Mouse (Mus musculus) T-helper 2 cell (primary cell): ENCODE data around the gene Gstp2.

ENCODE experiments used
- in situ Hi-C: fragments of 300-600 bp; cut with MboI, MseI; formaldehyde crosslinking; loops from one replicate; pipeline ENCODE4 v1.15.1; 2025; ENCODE audit warnings: high pct_unique_total_duplicates

Gene Gstp2

DNA sequence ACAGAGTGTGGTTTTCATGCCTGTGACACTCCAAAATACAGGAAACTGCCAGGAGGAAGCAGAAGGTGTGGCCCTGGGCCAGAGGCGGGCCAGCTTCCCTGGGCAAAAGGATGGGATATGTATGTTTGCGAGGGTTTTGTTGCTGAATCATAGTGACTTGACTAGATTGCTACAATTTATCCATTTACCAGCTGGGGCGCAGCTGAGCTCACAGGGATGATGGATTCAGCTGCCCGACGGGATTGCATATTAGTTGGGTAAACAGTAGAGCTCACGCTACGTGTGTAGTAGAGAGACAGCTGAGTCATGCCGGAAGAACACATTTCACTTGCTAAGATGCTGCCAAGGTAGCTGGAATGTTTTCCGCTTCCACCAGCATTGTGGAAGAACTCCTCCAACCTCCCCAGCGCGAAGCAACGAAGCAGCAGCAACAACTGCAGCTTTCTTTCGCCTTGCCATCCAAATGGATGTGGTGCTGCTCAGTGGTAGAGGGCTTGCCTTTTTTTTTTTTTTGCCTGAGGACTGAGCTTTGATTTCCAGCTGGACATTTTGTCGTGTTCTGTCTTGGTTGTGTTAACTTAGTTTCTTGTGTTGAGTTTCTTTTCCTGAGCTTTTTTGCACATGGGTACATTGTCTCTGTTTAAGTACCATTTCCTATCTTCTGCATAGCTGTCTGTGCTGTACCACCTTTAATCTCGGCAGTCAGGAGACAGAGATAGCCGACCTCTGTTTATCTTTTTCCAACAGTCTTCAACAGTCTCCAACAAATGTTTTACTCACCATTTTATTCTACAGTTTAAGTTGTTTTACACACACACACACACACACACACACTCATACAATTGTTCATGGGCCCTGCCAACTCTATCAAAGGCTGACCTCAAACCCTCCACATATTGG is at the start of gene Gstp2:
TSS of gene Gstp2 (minus strand) at position 58 of the 900 bp plus-strand sequence.
- in situ Hi-C loops: no loop called here

DNA sequence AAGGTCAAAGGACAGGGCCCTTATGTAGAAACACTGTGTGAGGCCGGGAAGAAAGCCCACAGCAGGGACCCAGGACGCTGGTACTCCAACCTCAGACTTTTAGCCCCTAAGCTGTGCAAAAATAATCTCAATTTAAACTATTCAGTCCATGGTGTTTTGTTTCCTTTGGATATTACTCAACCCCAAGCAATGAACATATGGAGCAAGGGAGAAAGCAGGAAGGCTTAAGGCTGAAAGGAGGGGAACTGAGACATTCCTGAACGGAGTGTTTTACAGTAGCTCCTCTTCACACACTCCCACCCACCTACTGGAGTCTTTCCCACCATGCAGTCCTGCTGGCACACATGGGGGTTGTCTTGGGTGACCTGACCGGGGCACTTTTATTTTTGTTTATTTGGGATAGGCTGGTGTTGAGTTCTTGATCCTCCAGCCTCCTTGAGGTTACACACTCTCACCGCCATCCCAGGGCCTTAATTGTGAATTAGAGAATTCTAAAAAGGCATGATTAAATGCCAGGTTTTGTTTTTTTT is 49.0 kb upstream of the Gstp2 start:
- in situ Hi-C loops: loop anchor here (5.0 kb wide), 2 partner anchors 38 to 47 kb away; partner anchors contain the start of genes Cabp4 and Gstp3

DNA sequence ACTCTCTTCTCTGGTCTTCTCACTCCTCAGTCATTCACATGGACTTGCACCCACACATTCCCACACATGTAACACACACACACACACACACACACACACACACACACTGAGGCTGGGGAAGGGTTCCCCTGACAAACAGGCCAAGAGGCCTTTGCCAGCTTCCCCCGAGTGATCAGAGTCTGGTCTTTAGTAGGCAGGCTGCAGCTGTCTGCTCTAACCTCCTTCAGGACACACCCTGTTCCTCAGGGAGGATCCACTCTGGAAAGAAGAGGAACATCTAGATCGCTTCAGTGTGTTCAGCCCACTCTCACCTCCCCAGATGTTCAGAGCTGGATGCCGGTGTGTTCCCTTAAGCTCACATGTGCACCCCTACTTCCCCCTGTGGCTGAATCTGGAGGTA is 48.5 kb upstream of the Gstp2 start:
- in situ Hi-C loops: loop anchor here (5.0 kb wide), 1 partner anchor 37 kb away; the partner anchor contains the start of gene Gstp3

DNA sequence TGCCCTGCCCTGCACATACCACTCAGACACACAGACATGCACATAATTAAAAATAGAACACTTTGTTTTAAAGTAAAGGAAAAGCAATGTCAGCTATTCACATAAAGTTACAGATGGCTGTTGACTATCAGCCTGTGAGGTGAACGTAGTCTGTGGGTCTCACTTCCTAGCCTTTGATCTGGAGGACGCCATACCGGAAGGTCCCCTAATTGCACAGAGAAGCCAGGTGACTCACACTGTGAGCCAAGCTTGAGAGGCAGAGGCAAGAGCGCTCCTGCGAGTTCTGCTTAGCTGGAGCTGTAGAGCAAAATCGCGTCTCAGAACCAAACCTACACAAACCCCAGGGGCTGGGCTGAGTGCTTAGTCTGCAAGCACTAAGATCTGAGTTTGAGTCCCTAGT is 47.9 kb upstream of the Gstp2 start:
- in situ Hi-C loops: loop anchor here (5.0 kb wide), 1 partner anchor 36 kb away; the partner anchor contains the start of gene Gstp3

DNA sequence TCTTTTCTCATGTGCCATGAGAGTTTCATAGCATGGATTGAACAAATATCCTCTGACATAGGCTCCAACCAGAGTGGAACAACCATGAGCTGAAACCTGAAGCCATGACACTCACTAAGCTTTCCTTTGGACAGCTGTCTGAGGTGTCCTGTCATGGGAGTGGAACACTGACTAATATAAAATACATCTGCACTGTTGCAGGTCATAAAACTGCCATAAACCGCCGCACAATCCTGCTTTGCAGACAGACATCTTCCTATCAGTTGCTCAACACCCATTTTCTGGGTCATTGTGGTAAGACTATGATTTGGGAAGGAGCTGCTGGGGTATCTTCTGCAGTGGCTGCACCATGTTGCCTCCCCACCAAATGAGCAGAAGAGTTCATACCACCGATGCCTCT is 46.9 kb upstream of the Gstp2 start:
- in situ Hi-C loops: loop anchor here (5.0 kb wide), 1 partner anchor 35 kb away; the partner anchor contains the start of gene Gstp3

DNA sequence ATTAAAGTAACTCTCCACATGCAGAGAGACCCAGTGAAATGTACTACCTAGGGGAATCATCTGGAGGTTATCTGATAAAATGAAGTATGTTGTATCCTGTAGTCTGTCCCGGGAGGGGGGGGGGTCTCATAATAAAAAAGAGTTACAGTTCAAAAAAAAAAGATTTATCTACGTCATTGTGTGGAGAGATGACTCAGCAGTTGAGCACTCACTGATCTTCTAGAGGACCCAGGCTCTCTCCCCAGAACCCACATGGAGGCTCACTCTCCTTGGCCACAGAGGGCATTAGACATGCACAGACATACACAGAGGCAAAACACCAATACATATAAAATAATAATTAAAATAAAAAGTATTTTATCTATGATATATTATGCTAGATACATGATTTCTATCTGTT is 45.6 kb upstream of the Gstp2 start:
- in situ Hi-C loops: loop anchor here (5.0 kb wide), 1 partner anchor 34 kb away; the partner anchor contains the start of gene Gstp3

DNA sequence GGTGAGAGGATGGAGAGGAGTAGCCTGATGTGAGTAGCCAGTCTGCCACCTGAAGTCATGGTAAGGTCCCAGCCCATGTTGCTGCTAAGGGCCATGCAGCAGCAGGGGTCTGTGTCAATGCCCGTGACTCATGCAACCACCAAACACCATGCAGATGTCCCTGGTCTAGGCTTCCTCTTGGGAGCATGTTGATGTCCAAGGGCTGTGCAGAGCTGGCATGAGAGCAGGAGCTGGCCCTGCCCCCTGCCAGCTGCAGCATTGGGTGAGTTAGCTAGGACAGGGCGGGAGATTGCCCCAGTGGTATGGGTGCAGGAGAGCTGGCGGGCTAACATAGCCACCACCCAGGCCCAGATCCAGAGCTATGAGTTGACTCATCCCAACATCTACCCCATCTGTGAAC is 44.6 kb upstream of the Gstp2 start:
- in situ Hi-C loops: loop anchor here (5.0 kb wide), 1 partner anchor 33 kb away; the partner anchor contains the start of gene Gstp3

DNA sequence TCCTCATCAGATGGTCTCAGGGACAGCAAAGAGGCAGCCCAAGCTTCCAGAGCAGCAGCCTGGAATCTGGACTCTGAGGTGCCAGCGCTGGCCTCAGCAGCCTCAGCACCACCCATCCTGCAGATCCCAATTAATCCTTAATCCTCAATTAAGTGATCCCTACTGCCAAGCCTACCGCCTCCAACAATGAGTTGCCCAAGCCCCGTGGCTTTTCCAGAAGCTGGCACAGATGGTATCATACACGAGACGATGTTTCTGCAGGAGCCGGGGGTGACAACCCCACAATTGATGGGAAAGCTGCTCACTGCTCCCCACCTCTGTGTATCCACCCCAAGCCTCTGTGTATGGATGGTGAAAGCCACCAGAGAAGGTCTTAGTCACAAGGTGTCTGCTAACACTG is 43.3 kb upstream of the Gstp2 start:
- in situ Hi-C loops: no loop called here

DNA sequence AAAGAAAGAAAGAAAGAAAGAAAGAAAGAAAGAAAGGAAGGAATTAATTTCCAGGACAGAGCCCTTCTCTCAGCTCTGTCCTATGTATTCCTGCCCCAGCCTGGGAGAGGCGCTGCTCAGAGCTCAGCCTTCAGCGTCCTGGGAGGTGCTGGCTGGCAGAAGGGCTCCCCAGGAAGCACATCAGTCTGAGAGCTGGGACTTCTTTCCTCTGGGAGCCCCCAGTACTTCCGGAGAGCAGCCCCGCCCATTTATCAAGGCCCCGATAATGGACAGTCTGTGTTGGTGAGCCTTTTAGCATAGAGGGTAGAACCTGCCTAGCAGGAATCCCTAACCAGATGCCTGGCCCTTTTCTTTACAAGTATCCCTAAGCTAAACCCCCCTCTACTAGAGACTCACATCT is 42.3 kb upstream of the Gstp2 start:
- in situ Hi-C loops: no loop called here

DNA sequence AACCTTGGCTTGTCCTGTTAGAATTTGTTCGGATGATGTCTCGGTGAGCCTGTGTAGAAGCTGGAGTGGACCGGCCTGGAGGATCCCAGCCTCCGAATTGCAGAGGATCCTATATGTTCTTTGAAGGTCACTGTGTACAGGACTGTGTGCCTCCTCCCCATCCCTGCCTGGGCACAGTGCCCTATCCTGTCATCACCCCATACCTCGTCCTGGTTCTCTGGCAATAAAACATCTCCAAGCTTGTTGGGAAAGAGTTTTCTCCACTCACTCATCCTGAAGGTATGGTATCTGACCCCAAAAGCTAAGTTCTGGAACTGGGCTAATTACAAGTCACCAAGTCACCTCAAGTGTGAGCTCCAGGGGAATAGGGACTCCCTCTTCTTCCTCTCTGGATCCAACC is 41.3 kb upstream of the Gstp2 start:
- in situ Hi-C loops: no loop called here

DNA sequence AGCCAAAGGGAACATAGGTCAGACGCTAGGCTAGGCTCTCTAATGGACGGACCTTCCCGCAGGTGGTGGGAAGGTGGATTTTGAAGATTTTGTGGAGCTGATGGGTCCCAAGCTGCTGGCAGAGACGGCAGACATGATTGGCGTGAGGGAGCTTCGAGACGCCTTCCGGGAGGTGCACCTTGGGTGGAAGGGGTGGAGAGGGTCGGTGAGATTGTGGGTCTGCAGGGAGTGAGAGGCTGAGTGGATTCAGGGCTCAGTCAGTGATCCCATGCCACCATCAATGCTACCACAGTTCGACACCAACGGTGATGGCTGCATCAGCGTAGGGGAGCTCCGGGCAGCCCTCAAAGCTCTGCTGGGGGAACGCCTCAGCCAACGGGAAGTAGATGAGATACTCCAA is 40.3 kb upstream of the Gstp2 start:
- in situ Hi-C loops: no loop called here

DNA sequence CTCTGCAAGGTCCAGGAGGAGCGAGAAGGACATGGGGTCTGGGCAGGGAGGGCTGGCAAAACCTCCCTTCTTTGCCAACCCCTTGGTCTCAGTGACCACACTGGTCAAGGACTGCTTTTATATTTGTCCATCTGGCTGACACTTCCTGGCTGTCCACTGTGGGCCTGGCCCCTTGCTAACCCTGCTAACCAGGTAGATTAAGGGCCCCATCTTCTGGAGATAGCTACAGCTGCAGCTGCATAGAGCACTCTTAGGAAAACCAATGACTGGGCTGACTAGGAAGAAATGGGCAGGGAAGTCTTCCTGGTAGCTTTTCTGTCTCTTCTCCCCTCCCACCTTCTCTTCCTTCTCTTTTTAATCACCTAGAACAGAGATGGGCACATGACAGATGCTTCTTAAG is 39.2 kb upstream of the Gstp2 start:
- in situ Hi-C loops: no loop called here

DNA sequence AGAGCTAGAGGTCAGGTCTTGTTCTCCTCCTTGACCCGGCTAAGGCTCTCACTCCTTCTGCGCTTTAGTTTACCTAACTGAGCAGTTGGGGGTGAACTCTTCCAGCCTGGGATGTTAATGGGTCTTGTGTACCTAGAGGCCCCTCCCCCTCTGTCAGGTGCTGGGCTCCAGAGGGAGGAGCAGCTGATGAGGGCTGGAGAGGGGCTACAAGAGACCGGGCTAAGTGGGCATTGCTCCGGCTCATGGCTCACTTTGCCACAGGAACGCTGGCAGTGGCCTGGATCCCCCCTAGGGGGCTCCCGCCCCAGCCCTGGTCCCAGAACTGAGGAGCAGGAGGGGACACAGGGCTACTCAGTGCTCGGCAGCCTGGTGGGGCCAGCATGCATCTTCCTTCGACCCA is 38.0 kb upstream of the Gstp2 start:
- in situ Hi-C loops: no loop called here

DNA sequence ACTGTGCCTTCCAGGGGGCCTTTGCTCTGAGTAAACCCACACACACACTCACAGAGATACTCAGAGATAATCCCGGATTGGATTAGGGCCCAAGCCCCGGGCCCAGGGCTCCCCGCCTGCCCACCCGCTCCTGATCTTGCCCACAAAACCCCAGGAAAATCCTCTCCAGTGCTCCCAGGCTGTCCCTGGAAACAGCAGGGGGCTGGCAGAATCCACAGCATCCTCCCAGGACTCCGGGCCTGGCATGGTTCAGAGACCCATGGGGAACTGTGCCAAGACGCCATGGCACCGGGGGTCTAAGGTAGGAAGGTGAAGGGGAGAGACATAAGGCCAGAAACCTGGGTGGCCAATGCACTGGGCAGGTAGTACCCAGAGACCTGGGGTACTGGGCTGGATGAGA is 37.5 kb upstream of the Gstp2 start:
- in situ Hi-C loops: no loop called here

DNA sequence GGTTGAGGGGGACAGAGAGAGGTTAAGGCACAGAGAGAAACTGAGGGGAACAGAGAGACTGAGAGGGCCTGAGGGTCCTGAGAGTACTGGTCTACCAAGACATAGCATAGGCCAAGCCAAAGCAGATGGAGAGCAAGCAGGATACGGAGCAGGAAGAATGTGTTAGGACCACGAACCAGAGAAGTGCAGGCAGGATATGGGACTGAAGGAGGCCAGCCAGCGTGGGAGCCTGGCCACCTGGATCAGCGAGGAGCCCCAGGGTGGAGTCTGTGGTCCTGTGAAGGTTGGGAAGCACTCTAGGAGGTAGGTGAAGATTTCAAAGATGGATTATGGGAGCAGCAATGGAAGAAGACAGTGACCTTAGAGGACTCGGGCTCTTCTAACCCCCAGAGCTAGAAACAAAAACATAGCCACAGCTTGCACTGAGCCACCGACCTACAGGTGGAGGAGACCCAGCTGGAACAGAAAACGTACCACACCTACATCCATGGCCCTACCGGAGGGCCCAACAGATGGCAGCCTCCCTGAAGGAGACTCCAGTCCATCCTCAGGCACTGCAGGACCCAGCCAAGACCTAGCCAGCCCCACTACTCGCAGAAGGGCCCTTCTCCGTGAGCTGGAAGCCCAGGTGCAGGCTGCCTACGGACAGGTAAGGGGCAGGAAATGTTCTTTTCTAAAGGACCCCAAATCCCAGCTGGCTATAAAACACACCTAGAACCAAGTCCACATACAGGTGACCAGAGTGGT is 36.6 kb upstream of the Gstp2 start:
- in situ Hi-C loops: no loop called here

DNA sequence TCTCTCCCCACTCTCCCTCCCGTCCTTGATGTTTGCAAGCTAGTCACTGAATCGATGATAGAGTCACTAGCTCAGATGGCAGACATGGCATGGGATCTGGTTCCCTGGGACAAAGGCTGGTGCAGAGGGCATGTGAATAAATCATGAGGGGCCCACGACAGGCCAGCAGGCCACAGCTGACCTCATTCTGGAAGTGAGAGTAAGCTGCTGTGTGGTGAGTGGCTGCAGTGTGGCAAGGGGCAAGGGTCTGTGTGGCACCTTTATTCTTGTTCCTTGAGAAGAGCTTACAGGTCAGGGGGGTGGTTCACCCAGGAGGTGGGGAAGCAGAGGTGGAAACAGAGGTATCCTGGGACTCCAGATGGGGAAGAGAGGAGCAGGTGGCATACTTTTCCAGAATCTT is 35.6 kb upstream of the Gstp2 start, which contains the start of gene Cabp2:
TSS of gene Cabp2 (plus strand) at position 185 of the 400 bp plus-strand sequence.
- in situ Hi-C loops: no loop called here

DNA sequence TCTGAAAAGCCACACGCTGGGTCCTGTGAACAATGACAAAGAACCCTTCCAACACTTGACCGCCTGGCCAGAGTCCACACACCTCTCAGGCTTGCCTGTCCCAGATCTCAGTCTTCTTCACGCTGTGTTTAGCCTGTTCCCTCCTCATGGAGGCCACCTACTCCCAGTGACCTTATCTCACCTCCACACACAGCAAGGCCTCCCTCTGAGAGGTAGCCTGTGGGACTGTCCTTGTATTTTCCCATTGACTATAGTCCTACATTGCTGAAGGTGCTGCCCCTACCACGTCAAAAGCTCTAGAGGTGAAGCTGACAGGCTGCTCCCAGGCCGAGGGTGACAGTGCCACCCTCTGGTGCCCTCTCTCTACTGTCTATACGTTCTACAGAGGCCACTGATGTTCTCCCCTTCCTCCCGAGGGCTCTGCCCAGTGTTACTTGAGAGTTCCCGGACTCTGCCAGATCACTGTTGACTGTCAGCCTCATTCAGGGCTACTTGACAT is 34.7 kb upstream of the Gstp2 start:
- in situ Hi-C loops: no loop called here

DNA sequence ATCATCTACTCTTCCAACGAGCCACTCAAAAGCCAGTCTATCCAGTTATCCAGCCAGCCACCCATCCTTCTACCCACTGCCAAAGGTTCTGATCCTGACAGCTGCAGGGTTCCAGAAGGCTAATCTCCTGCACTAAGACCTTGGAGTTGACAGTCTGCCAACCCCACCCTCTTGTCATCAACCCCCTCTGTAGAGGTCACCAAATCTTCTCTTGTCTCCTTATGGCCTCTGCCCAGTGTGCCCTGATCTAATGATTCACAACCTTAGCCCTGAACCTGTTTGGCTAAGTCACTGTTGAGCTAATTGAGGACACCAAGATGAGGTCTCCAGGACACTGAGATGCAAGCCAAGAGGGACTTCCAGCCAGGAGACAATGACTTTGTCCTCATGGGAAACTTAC is 33.8 kb upstream of the Gstp2 start:
- in situ Hi-C loops: loop anchor here (5.0 kb wide), 1 partner anchor 217 kb away; no protein-coding TSS in a partner anchor

DNA sequence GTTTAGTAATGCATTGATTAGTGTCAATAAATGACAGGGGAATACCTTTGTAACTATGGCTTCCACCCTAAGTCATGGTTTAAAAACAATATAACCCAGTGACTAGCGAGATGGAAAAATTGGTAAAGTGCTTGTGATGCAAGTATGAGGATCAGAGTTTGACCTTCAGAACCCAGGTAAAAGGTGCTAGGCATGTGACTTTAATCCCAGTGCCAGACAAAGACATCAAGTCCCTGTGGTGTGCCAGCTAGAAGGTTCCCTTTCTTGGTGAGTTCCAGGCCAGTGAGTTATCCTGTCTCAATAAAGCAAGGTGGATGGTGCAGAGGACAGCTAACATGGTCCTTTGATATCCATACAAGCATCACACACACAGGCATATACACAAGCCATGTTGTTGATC is 29.7 kb upstream of the Gstp2 start:
- in situ Hi-C loops: loop anchor here (5.0 kb wide), 1 partner anchor 213 kb away; no protein-coding TSS in a partner anchor

DNA sequence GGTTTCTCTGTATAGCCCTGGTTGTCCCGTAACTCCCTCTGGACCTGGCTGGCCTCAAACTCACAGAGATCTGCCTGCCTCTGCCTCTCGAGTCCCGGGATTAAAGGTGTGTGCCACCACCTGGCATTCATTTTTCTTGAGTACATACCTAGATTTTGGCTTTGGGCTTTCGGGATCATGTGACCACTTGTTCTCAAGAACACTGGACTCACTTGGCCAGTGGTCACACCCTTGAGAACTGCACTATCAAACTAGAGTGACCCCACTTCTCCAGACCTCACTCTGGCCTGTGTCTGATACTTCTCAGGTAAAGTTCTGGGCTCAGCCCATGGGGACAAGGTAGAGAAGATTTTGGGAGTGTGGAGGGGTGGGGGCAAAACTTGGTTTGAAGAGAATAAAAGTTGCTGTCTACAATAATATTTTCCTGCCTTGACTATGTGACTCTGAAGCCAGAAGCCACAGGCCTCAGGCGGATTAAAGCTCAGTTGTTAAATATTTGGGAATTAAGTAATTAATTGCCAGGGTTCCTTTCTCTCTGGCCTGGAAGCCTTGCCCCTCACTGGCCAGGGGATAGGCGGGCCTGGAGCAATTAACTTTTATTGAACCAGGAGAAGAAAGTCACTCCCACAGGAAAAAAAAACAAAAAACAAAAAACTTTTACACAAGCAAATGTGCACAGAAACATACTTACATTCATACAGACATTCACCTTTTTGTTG is 27.0 kb upstream of the Gstp2 start:
- in situ Hi-C loops: no loop called here

DNA sequence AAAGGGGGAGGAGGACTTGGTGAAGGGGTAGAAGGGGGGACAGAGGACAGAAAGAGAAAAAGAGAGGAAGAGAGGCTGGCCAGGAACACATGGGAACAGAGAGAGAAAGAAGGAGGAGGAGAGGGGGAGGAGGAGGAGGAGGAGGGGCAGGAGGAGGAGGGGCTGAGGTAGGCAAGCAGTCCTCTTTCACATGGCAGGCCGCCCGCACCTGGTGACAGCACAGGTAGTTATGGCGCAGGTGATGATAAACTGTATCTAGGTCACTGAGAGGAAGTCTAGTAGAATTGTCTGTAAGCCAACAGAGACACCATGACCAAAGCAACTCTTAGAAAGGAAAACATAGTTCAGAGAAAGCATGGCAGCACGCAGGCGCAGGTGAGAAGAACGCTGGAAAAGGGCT is 25.6 kb upstream of the Gstp2 start:
- in situ Hi-C loops: no loop called here
